Mouse (Mus musculus): Measurements from ENCODE around the gene Nos1ap. TPM values are rescaled to one million over a fixed set of nuclear protein-coding genes. Genes with fewer than 3 reads are reported as not detected.

The Nos1ap gene
- polyA plus RNA-seq, 1 experiment from 2014 or later = 19.1 TPM

Other genes with a start within 250 kb of the Nos1ap start
- gene Olfml2b, start 54.7 kb upstream of the Nos1ap start, polyA plus RNA-seq (2014; fragmentation: Nextera tagmentation; extraction: Ambion mirVana) = 3.6 and 10.0 TPM in 2 replicates